Mouse (Mus musculus): ENCODE results near the gene Pilrb2. TPM values are rescaled to one million over a fixed set of nuclear protein-coding genes. Genes with fewer than 3 reads are reported as not detected.
"Not testable (repeated sequence)": the region's sequence is repeated elsewhere in the genome, so short reads cannot be mapped to it uniquely, and the experiment has no call there.

Gene Pilrb2
- polyA plus RNA-seq, 1 experiment from 2014 or later, result not detected

GRCm38 (mm10) chr5:137868600-137868999, 3.0 kb downstream of the Pilrb2 start:
- H3K36me3 ChIP-seq; DNase-seq (ENCODE audit: low spot score); H3K9me3 ChIP-seq (replicated peaks); H3K4me3 ChIP-seq; H3K27ac ChIP-seq (replicated peaks); H3K27me3 ChIP-seq (ENCODE audit: low read depth, poor library complexity, severe bottlenecking); H3K4me1 ChIP-seq: not testable (repeated sequence)
- 79% methylated on average over 2 of the region's 2 CpGs for WGBS

DNA sequence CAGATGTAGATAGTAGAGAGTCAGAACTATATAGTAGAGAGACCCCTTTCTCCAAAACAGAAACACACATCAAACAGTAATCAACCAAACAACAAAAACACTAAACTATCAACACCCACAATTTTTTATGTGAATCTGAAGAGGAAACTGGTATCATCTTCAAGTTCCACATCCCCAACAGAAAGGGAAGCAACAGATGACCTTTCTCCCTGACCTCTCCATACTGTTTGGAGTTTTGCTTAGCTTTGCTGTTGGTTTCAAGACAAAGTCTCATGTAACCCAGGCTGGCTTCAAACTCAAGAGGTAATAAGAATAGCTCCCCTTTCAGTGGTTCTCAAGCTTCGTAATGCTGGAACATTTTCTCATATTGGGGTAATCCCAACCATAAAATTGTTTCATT, 7.6 kb downstream of the Pilrb2 start:
- H3K27me3 ChIP-seq (ENCODE audit: low read depth, poor library complexity, severe bottlenecking); H3K9me3 ChIP-seq (replicated peaks); H3K4me1 ChIP-seq; H3K27ac ChIP-seq (replicated peaks); H3K4me3 ChIP-seq; DNase-seq (ENCODE audit: low spot score); H3K36me3 ChIP-seq: not testable (repeated sequence)
- WGBS, result 91% methylated on average over 1 of the region's 1 CpGs

DNA sequence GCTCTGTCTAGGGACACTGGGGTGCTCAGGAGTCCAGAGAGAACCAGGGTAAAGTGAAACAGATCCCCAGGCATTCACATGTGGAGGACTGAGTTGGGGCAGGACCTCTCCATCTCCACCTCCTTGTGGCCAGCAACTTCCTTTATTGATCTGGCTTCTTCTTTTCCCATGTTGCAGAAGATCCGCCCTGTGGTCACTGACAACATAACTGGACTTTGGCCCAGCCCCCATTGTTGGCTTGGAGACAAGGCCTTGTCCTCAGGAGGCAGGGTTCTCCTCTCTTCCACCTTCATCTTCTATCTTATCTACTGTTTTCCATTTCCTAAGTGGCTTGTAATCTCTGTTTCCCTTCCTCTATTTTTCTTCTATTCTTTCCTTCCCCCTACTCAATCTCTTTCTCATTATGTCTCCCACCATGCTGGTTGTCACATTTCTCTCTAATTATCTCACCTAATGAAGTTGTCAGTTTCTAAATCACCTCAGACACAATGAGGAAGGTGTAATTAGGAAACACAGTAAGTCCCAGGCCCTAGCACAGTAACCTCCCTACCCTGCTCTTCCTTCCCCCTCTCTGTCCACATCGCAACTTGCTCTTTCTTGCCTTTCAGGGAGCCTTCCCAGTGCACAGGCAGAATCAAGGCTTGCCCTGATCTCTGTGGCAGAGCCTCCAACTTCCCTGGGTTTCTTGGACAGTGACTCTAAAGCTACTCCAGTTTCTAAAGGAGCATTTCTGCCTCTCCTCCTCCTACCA, 13.5 kb downstream of the Pilrb2 start, which contains the start of gene Pilrb1:
TSS of gene Pilrb1 (minus strand) at position 147 of the 751 bp plus-strand sequence.
- H3K27me3 ChIP-seq (ENCODE audit: low read depth, poor library complexity, severe bottlenecking); H3K27ac ChIP-seq (replicated peaks); H3K4me1 ChIP-seq; H3K36me3 ChIP-seq; H3K4me3 ChIP-seq; H3K9me3 ChIP-seq (replicated peaks); DNase-seq (ENCODE audit: low spot score): not testable (repeated sequence)
- WGBS, result 75% methylated on average over 2 of the region's 2 CpGs

- not testable (repeated sequence) for H3K27ac ChIP-seq (replicated peaks); H3K4me1 ChIP-seq; DNase-seq (ENCODE audit: low spot score); H3K4me3 ChIP-seq; H3K9me3 ChIP-seq (replicated peaks); H3K36me3 ChIP-seq; H3K27me3 ChIP-seq (ENCODE audit: low read depth, poor library complexity, severe bottlenecking)
- WGBS, result 75% methylated on average over 5 of the region's 5 CpGs
Measured at GRCm38 (mm10) chr5:137856870-137857269, 14.7 kb downstream of the Pilrb2 start.

- not testable (repeated sequence) for H3K36me3 ChIP-seq; DNase-seq (ENCODE audit: low spot score); H3K4me3 ChIP-seq; H3K9me3 ChIP-seq (replicated peaks); H3K27ac ChIP-seq (replicated peaks); H3K4me1 ChIP-seq; H3K27me3 ChIP-seq (ENCODE audit: low read depth, poor library complexity, severe bottlenecking)
- 86% methylated on average over 3 of the region's 3 CpGs for WGBS
Measured at GRCm38 (mm10) chr5:137854907-137855306, 16.7 kb downstream of the Pilrb2 start.

- not testable (repeated sequence) for H3K27me3 ChIP-seq (ENCODE audit: low read depth, poor library complexity, severe bottlenecking); H3K9me3 ChIP-seq (replicated peaks); H3K27ac ChIP-seq (replicated peaks); DNase-seq (ENCODE audit: low spot score); H3K4me3 ChIP-seq; H3K36me3 ChIP-seq; H3K4me1 ChIP-seq
- WGBS, result 88% methylated on average over 1 of the region's 1 CpGs
Measured at GRCm38 (mm10) chr5:137850313-137850712, 21.3 kb downstream of the Pilrb2 start.

DNA sequence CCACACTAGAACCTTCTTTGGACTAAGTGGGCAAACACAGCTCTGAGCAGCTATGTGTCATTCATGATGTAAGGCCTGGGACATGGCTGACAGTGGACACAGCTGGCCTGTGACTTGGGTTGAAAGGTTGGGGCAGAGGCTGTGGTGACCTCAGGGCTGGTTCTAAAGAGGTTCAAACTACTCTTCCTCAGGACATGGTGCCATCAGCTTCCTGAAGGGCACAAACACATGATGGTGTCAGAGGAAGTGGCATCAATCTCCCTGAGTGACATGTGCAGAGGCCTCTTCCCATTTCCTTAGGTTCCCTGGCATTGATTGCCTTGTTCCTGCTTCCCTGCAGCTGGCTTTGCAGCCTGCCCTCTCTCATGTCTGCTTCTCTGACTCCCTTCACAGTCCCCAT, 34.5 kb downstream of the Pilrb2 start:
- not testable (repeated sequence) for H3K4me3 ChIP-seq; DNase-seq (ENCODE audit: low spot score); H3K36me3 ChIP-seq; H3K4me1 ChIP-seq; H3K27me3 ChIP-seq (ENCODE audit: low read depth, poor library complexity, severe bottlenecking); H3K9me3 ChIP-seq (replicated peaks); H3K27ac ChIP-seq (replicated peaks)

DNA sequence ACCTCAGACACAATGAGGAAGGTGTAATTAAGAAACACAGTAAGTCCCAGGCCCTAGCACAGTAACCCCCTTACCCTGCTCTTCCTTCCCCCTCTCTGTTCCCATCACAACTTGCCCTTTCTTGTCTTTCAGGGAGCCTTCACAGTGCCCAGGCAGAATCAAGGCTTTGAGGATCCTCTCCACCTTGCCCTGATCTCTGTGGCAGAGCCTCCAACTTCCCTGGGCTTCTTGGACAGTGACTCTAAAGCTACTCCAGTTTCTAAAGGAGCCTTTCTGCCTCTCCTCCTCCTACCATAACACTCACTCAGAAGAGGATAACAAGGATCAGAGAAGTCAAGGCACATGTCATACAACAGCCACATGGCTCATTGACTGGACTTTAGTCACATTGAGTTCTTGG, 35.0 kb downstream of the Pilrb2 start:
- no peaks in the 10 kb centered on the region for H3K27me3 ChIP-seq (ENCODE audit: low read depth, poor library complexity, severe bottlenecking)
- H3K9me3 ChIP-seq (replicated peaks), result peaks cover 3% of the 10 kb centered on the region; the same call in 1 of the 2 replicates
- no peak for DNase-seq (ENCODE audit: low spot score)
- no peak overlapping the region for H3K27ac ChIP-seq (replicated peaks)
- no peaks in the 10 kb centered on the region for H3K36me3 ChIP-seq
- H3K4me1 ChIP-seq, result no peaks in the 10 kb centered on the region
- no peak overlapping the region for H3K4me3 ChIP-seq

DNA sequence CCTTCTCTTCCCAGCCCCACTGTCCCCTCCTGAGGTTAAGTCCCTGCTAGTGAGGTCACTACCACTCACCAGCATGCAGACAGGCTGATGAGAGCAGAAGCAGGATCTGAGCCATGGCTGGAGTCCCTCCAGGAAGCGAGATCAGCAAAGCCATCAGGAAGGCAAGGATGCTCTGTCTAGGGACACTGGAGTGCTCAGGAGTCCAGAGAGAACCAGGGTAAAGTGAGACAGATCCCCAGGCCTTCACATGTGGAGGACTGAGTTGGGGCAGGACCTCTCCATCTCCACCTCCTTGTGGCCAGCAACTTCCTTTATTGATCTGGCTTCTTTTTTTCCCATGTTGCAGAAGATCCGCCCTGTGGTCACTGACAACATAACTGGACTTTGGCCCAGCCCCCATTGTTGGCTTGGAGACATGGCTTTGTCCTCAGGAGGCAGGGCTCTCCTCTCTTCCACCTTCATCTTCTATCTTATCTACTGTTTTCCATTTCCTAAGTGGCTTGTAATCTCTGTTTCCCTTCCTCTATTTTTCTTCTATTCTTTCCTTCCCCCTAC, 35.6 kb downstream of the Pilrb2 start, which contains the start of gene Pilra:
TSS of gene Pilra (minus strand) at position 316 of the 555 bp plus-strand sequence.
- not testable (repeated sequence) for H3K36me3 ChIP-seq; H3K27me3 ChIP-seq (ENCODE audit: low read depth, poor library complexity, severe bottlenecking); H3K27ac ChIP-seq (replicated peaks); DNase-seq (ENCODE audit: low spot score); H3K9me3 ChIP-seq (replicated peaks); H3K4me1 ChIP-seq; H3K4me3 ChIP-seq
- 60% methylated on average over 2 of the region's 2 CpGs for WGBS

GRCm38 (mm10) chr5:137833500-137833899, 38.1 kb downstream of the Pilrb2 start:
- Histone ChIP-seq H3K4me1 (no peaks in the 10 kb centered on the region), H3K27me3 (ENCODE audit: low read depth, poor library complexity, severe bottlenecking) (no peaks in the 10 kb centered on the region), H3K4me3 (no peak overlapping the region), H3K36me3 (no peaks in the 10 kb centered on the region), H3K9me3 (replicated peaks) (peaks cover 3% of the 10 kb centered on the region; the same call in 1 of the 2 replicates), H3K27ac (replicated peaks) (no peak overlapping the region)
- no peak for DNase-seq (ENCODE audit: low spot score)
- WGBS, result 69% methylated on average over 4 of the region's 4 CpGs

DNA sequence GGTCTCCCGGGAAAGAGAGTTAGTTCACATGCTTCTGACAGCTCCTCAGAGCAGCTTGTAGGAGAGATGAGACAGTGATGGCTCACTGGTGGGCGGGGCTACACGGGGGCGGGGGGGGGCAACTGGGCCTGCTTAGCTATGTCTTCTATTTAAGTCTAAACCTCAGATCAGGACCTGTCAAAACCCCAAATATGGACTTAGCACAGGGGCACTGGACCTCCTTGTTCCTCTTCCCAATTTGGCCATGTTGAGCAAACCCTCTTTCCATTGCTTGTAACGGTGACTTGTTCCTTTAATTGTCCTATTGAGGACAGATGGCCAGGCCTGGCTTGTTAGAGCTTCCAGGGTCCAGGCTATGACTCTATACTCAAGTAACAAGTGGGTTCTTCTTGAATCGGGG, 40.1 kb downstream of the Pilrb2 start:
- WGBS, result 77% methylated on average over 6 of the region's 6 CpGs
- Histone ChIP-seq H3K27me3 (ENCODE audit: low read depth, poor library complexity, severe bottlenecking) (no peaks in the 10 kb centered on the region), H3K4me1 (no peaks in the 10 kb centered on the region), H3K4me3 (no peak overlapping the region), H3K36me3 (no peaks in the 10 kb centered on the region), H3K9me3 (replicated peaks) (no peaks in the 10 kb centered on the region), H3K27ac (replicated peaks) (no peak overlapping the region)
- no peak for DNase-seq (ENCODE audit: low spot score)

DNA sequence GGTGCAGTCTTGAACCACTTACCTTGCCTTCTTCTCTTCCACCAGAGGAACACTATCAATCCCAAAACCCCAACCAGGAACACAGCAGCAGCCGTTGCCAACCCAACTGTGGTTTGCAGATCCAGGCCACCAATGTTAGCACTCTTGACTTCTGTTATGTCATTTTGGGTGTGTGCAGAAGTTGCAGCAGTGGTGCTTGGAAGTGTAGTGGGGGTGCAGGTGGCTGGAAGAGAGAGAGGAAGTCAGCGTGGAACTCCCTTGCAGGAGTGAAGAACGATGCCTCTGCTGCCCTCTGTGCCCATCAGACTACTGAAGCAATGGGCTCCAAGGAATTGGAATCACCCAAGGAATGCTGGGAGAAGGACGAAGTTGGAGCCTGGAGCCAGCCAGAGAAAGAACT, 40.5 kb downstream of the Pilrb2 start:
- H3K4me3 ChIP-seq, result no peak overlapping the region
- 89% methylated on average over 4 of the region's 4 CpGs for WGBS
- H3K9me3 ChIP-seq (replicated peaks), result no peaks in the 10 kb centered on the region
- no peak for DNase-seq (ENCODE audit: low spot score)
- no peaks in the 10 kb centered on the region for H3K4me1 ChIP-seq
- no peaks in the 10 kb centered on the region for H3K27me3 ChIP-seq (ENCODE audit: low read depth, poor library complexity, severe bottlenecking)
- H3K27ac ChIP-seq (replicated peaks), result no peak overlapping the region
- no peaks in the 10 kb centered on the region for H3K36me3 ChIP-seq

DNA sequence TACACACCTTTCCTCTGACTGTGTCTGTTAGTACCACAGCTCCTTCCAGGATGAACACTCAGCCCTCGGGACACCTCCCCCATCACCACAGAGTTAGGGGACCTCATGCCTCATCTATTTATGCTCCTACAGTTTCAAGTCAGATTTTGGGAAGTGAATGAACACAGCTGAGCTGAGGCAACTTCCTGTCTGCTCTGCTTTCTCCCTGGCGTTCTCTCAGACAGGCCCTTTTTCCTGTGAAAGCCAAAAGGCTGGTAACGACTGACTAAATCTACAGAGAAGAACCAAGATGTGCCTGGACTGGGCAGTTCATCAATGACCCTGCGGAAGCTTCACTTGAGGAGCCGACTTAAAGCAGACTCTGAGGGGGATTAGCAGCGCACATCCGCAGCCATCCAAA, 41.4 kb downstream of the Pilrb2 start:
- Histone ChIP-seq H3K4me1 (no peaks in the 10 kb centered on the region), H3K4me3 (no peak overlapping the region), H3K27me3 (ENCODE audit: low read depth, poor library complexity, severe bottlenecking) (no peaks in the 10 kb centered on the region), H3K36me3 (no peaks in the 10 kb centered on the region), H3K9me3 (replicated peaks) (no peaks in the 10 kb centered on the region), H3K27ac (replicated peaks) (no peak overlapping the region)
- 84% methylated on average over 7 of the region's 7 CpGs for WGBS
- DNase-seq (ENCODE audit: low spot score), result no peak
